Mouse (Mus musculus): ENCODE data around the gene Ppdpf. TPM values are rescaled to one million over a fixed set of nuclear protein-coding genes. Genes with fewer than 3 reads are reported as not detected.

Ppdpf gene
- polyA plus RNA-seq, 1 experiment from 2014 or later: 424 TPM

GRCm38 (mm10) chr2:181153837-181154236 is 33.2 kb upstream of the Ppdpf start:
- H3K4me3 ChIP-seq: no peak overlapping the region
- no peak overlapping the region for H3K4me2 ChIP-seq (replicated peaks)
- no peak overlapping the region for H3K27ac ChIP-seq
- no peak for ATAC-seq (ENCODE audit: low FRiP score, low read depth)
- 0% methylated on average over 1 of the region's 1 CpGs for WGBS
- peaks cover 53% of the 10 kb centered on the region for H3K27me3 ChIP-seq (replicated peaks)
- no peaks in the 10 kb centered on the region for H3K36me3 ChIP-seq
- H3K4me1 ChIP-seq: peaks cover 13% of the 10 kb centered on the region
- no peaks in the 10 kb centered on the region for H3K9me3 ChIP-seq
- H3K9ac ChIP-seq: no peak overlapping the region

GRCm38 (mm10) chr2:181154361-181154760 is 32.7 kb upstream of the Ppdpf start:
- no peaks in the 10 kb centered on the region for H3K9me3 ChIP-seq
- no peak for ATAC-seq (ENCODE audit: low FRiP score, low read depth)
- no peaks in the 10 kb centered on the region for H3K36me3 ChIP-seq
- H3K4me1 ChIP-seq: peaks cover 15% of the 10 kb centered on the region
- H3K4me3 ChIP-seq: no peak overlapping the region
- H3K9ac ChIP-seq: no peak overlapping the region
- WGBS: 81% methylated on average over 3 of the region's 3 CpGs
- H3K27me3 ChIP-seq (replicated peaks): peaks cover 50% of the 10 kb centered on the region
- no peak overlapping the region for H3K27ac ChIP-seq
- H3K4me2 ChIP-seq (replicated peaks): no peak overlapping the region

- H3K27me3 ChIP-seq (replicated peaks): peaks cover 45% of the 10 kb centered on the region
- no peaks in the 10 kb centered on the region for H3K36me3 ChIP-seq
- H3K4me2 ChIP-seq (replicated peaks): no peak overlapping the region
- no peak overlapping the region for H3K4me3 ChIP-seq
- no peak overlapping the region for H3K9ac ChIP-seq
- H3K9me3 ChIP-seq: no peaks in the 10 kb centered on the region
- no peak for ATAC-seq (ENCODE audit: low FRiP score, low read depth)
- no peak overlapping the region for H3K27ac ChIP-seq
- H3K4me1 ChIP-seq: peaks cover 21% of the 10 kb centered on the region
- 83% methylated on average over 8 of the region's 8 CpGs for WGBS
These were observed 32.1 kb upstream of the Ppdpf start for GRCm38 (mm10) chr2:181154831-181155415.

GRCm38 (mm10) chr2:181155801-181156200 is 31.2 kb upstream of the Ppdpf start:
- H3K27ac ChIP-seq: no peak overlapping the region
- H3K4me1 ChIP-seq: peaks cover 26% of the 10 kb centered on the region
- peak overlapping the region; percentile 64; the same call in 1 of the 2 replicates for H3K9ac ChIP-seq
- ATAC-seq (ENCODE audit: low FRiP score, low read depth): no peak
- peak overlapping the region; percentile 42 for H3K4me3 ChIP-seq
- peak overlapping the region; percentile 62 for H3K4me2 ChIP-seq (replicated peaks)
- 64% methylated on average over 4 of the region's 4 CpGs for WGBS
- no peaks in the 10 kb centered on the region for H3K9me3 ChIP-seq
- no peaks in the 10 kb centered on the region for H3K36me3 ChIP-seq
- H3K27me3 ChIP-seq (replicated peaks): peaks cover 39% of the 10 kb centered on the region

GRCm38 (mm10) chr2:181156248-181157121 is 30.6 kb upstream of the Ppdpf start, which contains the start of gene Eef1a2:
Gene Eef1a2, minus strand, starts transcription at chr2:181157014.
- H3K4me1 ChIP-seq: peaks cover 26% of the 10 kb centered on the region
- peak within 1 kb of the TSS; percentile 64 for H3K9ac ChIP-seq
- no peaks in the 10 kb centered on the region for H3K9me3 ChIP-seq
- H3K27ac ChIP-seq: peak within 1 kb of the TSS; percentile 67
- peak; percentile 42 for ATAC-seq (ENCODE audit: low FRiP score, low read depth)
- 4% methylated on average over 55 of the region's 55 CpGs for WGBS
- H3K27me3 ChIP-seq (replicated peaks): peaks cover 37% of the 10 kb centered on the region
- H3K4me2 ChIP-seq (replicated peaks): peak within 1 kb of the TSS; percentile 62
- H3K36me3 ChIP-seq: no peaks in the 10 kb centered on the region
- H3K4me3 ChIP-seq: peak within 1 kb of the TSS; percentile 42

GRCm38 (mm10) chr2:181157180-181157579 is 29.9 kb upstream of the Ppdpf start:
- WGBS: 79% methylated on average over 4 of the region's 4 CpGs
- no peaks in the 10 kb centered on the region for H3K9me3 ChIP-seq
- no peaks in the 10 kb centered on the region for H3K36me3 ChIP-seq
- peak overlapping the region; percentile 62 for H3K4me2 ChIP-seq (replicated peaks)
- peaks cover 33% of the 10 kb centered on the region for H3K27me3 ChIP-seq (replicated peaks)
- ATAC-seq (ENCODE audit: low FRiP score, low read depth): no peak
- H3K27ac ChIP-seq: peak overlapping the region; percentile 67; the same call in 1 of the 2 replicates
- H3K9ac ChIP-seq: peak overlapping the region; percentile 64; the same call in 1 of the 2 replicates
- peaks cover 26% of the 10 kb centered on the region for H3K4me1 ChIP-seq
- H3K4me3 ChIP-seq: peak overlapping the region; percentile 42; the same call in 1 of the 2 replicates

- Histone ChIP-seq H3K9ac (no peak overlapping the region), H3K27ac (no peak overlapping the region), H3K4me1 (peaks cover 26% of the 10 kb centered on the region), H3K36me3 (no peaks in the 10 kb centered on the region), H3K4me3 (no peak overlapping the region), H3K9me3 (no peaks in the 10 kb centered on the region), H3K4me2 (replicated peaks) (no peak overlapping the region), H3K27me3 (replicated peaks) (peaks cover 33% of the 10 kb centered on the region)
- ATAC-seq (ENCODE audit: low FRiP score, low read depth): no peak
- 70% methylated on average over 6 of the region's 6 CpGs for WGBS
These were observed 29.2 kb upstream of the Ppdpf start for GRCm38 (mm10) chr2:181157716-181158302.

GRCm38 (mm10) chr2:181158471-181158870 is 28.6 kb upstream of the Ppdpf start:
- Histone ChIP-seq H3K9ac (no peak overlapping the region), H3K4me1 (peaks cover 26% of the 10 kb centered on the region), H3K4me2 (replicated peaks) (no peak overlapping the region), H3K9me3 (no peaks in the 10 kb centered on the region), H3K27ac (no peak overlapping the region), H3K36me3 (no peaks in the 10 kb centered on the region), H3K4me3 (no peak overlapping the region), H3K27me3 (replicated peaks) (peaks cover 33% of the 10 kb centered on the region)
- no peak for ATAC-seq (ENCODE audit: low FRiP score, low read depth)
- whole genome bisulfite sequencing: 84% methylated on average over 2 of the region's 2 CpGs

GRCm38 (mm10) chr2:181159091-181159514 is 27.9 kb upstream of the Ppdpf start:
- Histone ChIP-seq H3K36me3 (no peaks in the 10 kb centered on the region), H3K9me3 (no peaks in the 10 kb centered on the region), H3K27me3 (replicated peaks) (peaks cover 33% of the 10 kb centered on the region), H3K4me3 (no peak overlapping the region), H3K4me1 (peaks cover 26% of the 10 kb centered on the region), H3K27ac (no peak overlapping the region), H3K4me2 (replicated peaks) (no peak overlapping the region), H3K9ac (no peak overlapping the region)
- no peak for ATAC-seq (ENCODE audit: low FRiP score, low read depth)
- 62% methylated on average over 7 of the region's 7 CpGs for WGBS

- Histone ChIP-seq H3K4me3 (no peak overlapping the region), H3K4me2 (replicated peaks) (peak overlapping the region; percentile 5; the same call in 1 of the 2 replicates), H3K36me3 (no peaks in the 10 kb centered on the region), H3K27ac (no peak overlapping the region), H3K9me3 (no peaks in the 10 kb centered on the region), H3K27me3 (replicated peaks) (peaks cover 32% of the 10 kb centered on the region), H3K4me1 (peaks cover 26% of the 10 kb centered on the region), H3K9ac (no peak overlapping the region)
- peak; percentile 78 for ATAC-seq (ENCODE audit: low FRiP score, low read depth)
- 0% methylated on average over 2 of the region's 2 CpGs for WGBS
These were observed 27.3 kb upstream of the Ppdpf start for GRCm38 (mm10) chr2:181159771-181160170.

GRCm38 (mm10) chr2:181160821-181161220 is 26.2 kb upstream of the Ppdpf start:
- Histone ChIP-seq H3K4me1 (peaks cover 23% of the 10 kb centered on the region), H3K9ac (no peak overlapping the region), H3K27me3 (replicated peaks) (peaks cover 22% of the 10 kb centered on the region), H3K4me2 (replicated peaks) (no peak overlapping the region), H3K27ac (no peak overlapping the region), H3K9me3 (no peaks in the 10 kb centered on the region), H3K36me3 (no peaks in the 10 kb centered on the region), H3K4me3 (no peak overlapping the region)
- no peak for ATAC-seq (ENCODE audit: low FRiP score, low read depth)
- WGBS: 79% methylated on average over 4 of the region's 4 CpGs

GRCm38 (mm10) chr2:181166469-181166868 is 20.6 kb upstream of the Ppdpf start:
- Histone ChIP-seq H3K27ac (no peak overlapping the region), H3K4me1 (no peaks in the 10 kb centered on the region), H3K36me3 (no peaks in the 10 kb centered on the region), H3K4me2 (replicated peaks) (no peak overlapping the region), H3K9me3 (no peaks in the 10 kb centered on the region), H3K27me3 (replicated peaks) (no peaks in the 10 kb centered on the region), H3K4me3 (no peak overlapping the region), H3K9ac (no peak overlapping the region)
- WGBS: 89% methylated on average over 5 of the region's 5 CpGs
- no peak for ATAC-seq (ENCODE audit: low FRiP score, low read depth)

Data from neural tube, embryonic 12.5 days (tissue).